Mouse (Mus musculus): ENCODE data around the gene Sdk2. TPM values are rescaled to one million over a fixed set of nuclear protein-coding genes. Genes with fewer than 3 reads are reported as not detected.

The Sdk2 gene
- polyA plus RNA-seq, 1 experiment = 1.2 TPM

DNA sequence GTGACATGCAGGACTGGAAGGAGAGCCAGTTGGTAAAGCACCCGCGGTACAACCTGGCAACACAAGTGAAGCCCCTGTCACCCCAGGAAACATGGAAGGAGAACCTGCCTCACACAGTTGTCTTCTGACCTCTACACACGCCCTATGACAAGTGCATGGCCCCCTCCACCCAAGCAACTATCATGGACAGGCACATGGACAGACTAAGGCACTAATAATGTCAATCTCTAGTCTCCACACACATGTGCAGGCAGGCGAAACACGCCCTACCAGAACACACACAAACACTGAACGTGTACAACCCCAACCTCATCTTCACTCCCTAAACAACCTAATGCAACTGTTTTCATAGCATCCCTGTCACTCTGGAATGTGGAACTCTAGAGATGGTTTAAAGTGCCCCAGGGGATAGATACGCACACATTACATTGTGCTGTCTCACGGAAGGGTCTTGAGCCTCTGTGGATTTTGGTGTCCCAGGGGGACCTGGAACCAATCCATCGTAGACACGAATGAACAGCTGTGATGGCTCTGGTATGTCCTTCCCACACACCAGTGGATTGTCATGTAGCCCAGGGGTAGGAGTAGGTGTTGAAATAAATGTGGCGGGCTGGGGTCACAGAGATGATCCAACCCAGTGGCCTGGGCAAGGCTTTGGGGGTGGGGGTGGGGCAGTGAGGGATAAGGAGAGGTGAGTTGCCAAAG lies 329.8 kb downstream of the Sdk2 start:
- 72% methylated on average over 11 of the region's 11 CpGs for WGBS

GRCm38 (mm10) chr11:113735151-113735550 lies 331.7 kb downstream of the Sdk2 start:
- WGBS = 44% methylated on average over 6 of the region's 6 CpGs
- no peak for TF ChIP-seq POLR2A (IDR thresholded peaks at IDR 0.05; ENCODE audit: borderline replicate concordance, extremely low read depth, low read depth, low read length)
- no peak for TF ChIP-seq CTCF (IDR thresholded peaks at IDR 0.05; ENCODE audit: insufficient read depth, low read length)
- DNase-seq = no peak
- H3K4me3 ChIP-seq (replicated peaks; ENCODE audit: extremely low read depth, low read depth, low read length) = no peak overlapping the region
- H3K4me1 ChIP-seq (ENCODE audit: control insufficient read depth, insufficient read depth, low read length) = peaks cover 70% of the 10 kb centered on the region

More for the DNA sequence above, 329.8 kb downstream of the Sdk2 start:
- peaks cover 66% of the 10 kb centered on the region for H3K4me1 ChIP-seq (ENCODE audit: control insufficient read depth, insufficient read depth, low read length)
- no peak for DNase-seq
- TF ChIP-seq CTCF (IDR thresholded peaks at IDR 0.05; ENCODE audit: insufficient read depth, low read length) (no peak), POLR2A (IDR thresholded peaks at IDR 0.05; ENCODE audit: borderline replicate concordance, extremely low read depth, low read depth, low read length) (no peak)
- H3K4me3 ChIP-seq (replicated peaks; ENCODE audit: extremely low read depth, low read depth, low read length) = no peak overlapping the region

- DNase-seq = peak; percentile 66
- peaks cover 68% of the 10 kb centered on the region for H3K4me1 ChIP-seq (ENCODE audit: control insufficient read depth, insufficient read depth, low read length)
- no peak overlapping the region for H3K4me3 ChIP-seq (replicated peaks; ENCODE audit: extremely low read depth, low read depth, low read length)
- WGBS = 15% methylated on average over 6 of the region's 6 CpGs
- TF ChIP-seq CTCF (IDR thresholded peaks at IDR 0.05; ENCODE audit: insufficient read depth, low read length) = no peak
- TF ChIP-seq POLR2A (IDR thresholded peaks at IDR 0.05; ENCODE audit: borderline replicate concordance, extremely low read depth, low read depth, low read length) = peak; percentile 16; the same call in 1 of the 2 replicates
Observed at GRCm38 (mm10) chr11:113733631-113734364, 333.0 kb downstream of the Sdk2 start.

- no peak for TF ChIP-seq POLR2A (IDR thresholded peaks at IDR 0.05; ENCODE audit: borderline replicate concordance, extremely low read depth, low read depth, low read length)
- 0 out of 2 replicates have a peak, but pooled peaks have one; percentile 13 for TF ChIP-seq CTCF (IDR thresholded peaks at IDR 0.05; ENCODE audit: insufficient read depth, low read length)
- no peak for DNase-seq
- Histone ChIP-seq H3K4me3 (replicated peaks; ENCODE audit: extremely low read depth, low read depth, low read length) (no peak overlapping the region), H3K4me1 (ENCODE audit: control insufficient read depth, insufficient read depth, low read length) (peaks cover 61% of the 10 kb centered on the region)
- WGBS = 74% methylated on average over 10 of the region's 10 CpGs
Observed at GRCm38 (mm10) chr11:113731945-113732612, 334.8 kb downstream of the Sdk2 start.

DNA sequence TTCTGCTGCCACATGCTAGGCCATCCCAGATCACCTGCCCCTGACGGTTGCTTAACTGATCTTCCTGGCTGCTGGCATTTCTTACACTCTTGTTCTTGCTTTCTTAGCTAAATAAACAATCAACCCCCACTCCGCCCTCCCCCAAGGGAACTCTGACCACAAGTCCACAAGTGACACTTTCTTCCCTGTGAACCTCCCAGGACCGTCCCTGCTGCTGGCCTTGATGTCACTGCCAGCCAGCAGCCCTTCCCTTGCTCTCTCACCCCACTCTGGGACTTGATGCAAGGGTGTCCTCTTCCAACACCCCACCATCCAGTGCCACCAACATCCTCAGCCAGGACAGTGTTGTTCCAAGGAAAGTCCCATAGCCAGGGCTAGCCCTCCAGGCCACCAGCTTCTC lies 336.0 kb downstream of the Sdk2 start:
- TF ChIP-seq POLR2A (IDR thresholded peaks at IDR 0.05; ENCODE audit: borderline replicate concordance, extremely low read depth, low read depth, low read length) = no peak
- no peak for TF ChIP-seq CTCF (IDR thresholded peaks at IDR 0.05; ENCODE audit: insufficient read depth, low read length)
- Histone ChIP-seq H3K4me1 (ENCODE audit: control insufficient read depth, insufficient read depth, low read length) (peaks cover 57% of the 10 kb centered on the region), H3K4me3 (replicated peaks; ENCODE audit: extremely low read depth, low read depth, low read length) (no peak overlapping the region)
- DNase-seq = no peak
- WGBS = 20% methylated on average over 3 of the region's 3 CpGs

- 25% methylated on average over 8 of the region's 8 CpGs for WGBS
- DNase-seq = no peak
- TF ChIP-seq CTCF (IDR thresholded peaks at IDR 0.05; ENCODE audit: insufficient read depth, low read length) = no peak
- TF ChIP-seq POLR2A (IDR thresholded peaks at IDR 0.05; ENCODE audit: borderline replicate concordance, extremely low read depth, low read depth, low read length) = 0 out of 2 replicates have a peak, but pooled peaks have one; percentile 12
- Histone ChIP-seq H3K4me1 (ENCODE audit: control insufficient read depth, insufficient read depth, low read length) (peaks cover 55% of the 10 kb centered on the region), H3K4me3 (replicated peaks; ENCODE audit: extremely low read depth, low read depth, low read length) (no peak overlapping the region)
Observed at GRCm38 (mm10) chr11:113729917-113730316, 336.9 kb downstream of the Sdk2 start.

GRCm38 (mm10) chr11:113729239-113729638 lies 337.6 kb downstream of the Sdk2 start:
- DNase-seq = no peak
- WGBS = 84% methylated on average over 21 of the region's 21 CpGs

DNA sequence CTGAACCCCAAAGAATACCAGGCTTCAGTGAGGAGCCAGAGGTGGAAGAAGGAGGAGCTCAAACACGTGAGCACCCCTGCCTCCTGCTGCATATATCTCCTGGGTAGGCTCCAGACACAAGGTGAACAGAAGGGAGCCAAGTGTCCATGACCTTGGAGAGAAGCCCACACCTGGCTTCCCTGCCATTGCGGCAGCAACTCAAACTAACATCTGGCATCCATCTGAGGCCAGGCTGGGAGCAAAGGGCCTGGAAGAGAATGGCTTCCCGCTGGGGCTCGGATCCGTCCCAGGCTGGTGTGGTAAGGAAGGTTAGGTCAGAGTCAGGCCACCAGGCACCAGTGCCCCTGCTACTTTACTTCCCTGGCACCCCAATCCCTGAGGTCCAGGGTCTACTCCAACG lies 338.9 kb downstream of the Sdk2 start:
- TF ChIP-seq POLR2A (IDR thresholded peaks at IDR 0.05; ENCODE audit: borderline replicate concordance, extremely low read depth, low read depth, low read length) = no peak
- no peak for TF ChIP-seq CTCF (IDR thresholded peaks at IDR 0.05; ENCODE audit: insufficient read depth, low read length)
- WGBS = 68% methylated on average over 6 of the region's 6 CpGs
- Histone ChIP-seq H3K4me3 (replicated peaks; ENCODE audit: extremely low read depth, low read depth, low read length) (no peak overlapping the region), H3K4me1 (ENCODE audit: control insufficient read depth, insufficient read depth, low read length) (peaks cover 36% of the 10 kb centered on the region)
- no peak for DNase-seq

More at GRCm38 (mm10) chr11:113729239-113729638, 337.6 kb downstream of the Sdk2 start:
- Histone ChIP-seq H3K4me1 (ENCODE audit: control insufficient read depth, insufficient read depth, low read length) (peaks cover 48% of the 10 kb centered on the region), H3K4me3 (replicated peaks; ENCODE audit: extremely low read depth, low read depth, low read length) (no peak overlapping the region)
- TF ChIP-seq POLR2A (IDR thresholded peaks at IDR 0.05; ENCODE audit: borderline replicate concordance, extremely low read depth, low read depth, low read length) = no peak
- TF ChIP-seq CTCF (IDR thresholded peaks at IDR 0.05; ENCODE audit: insufficient read depth, low read length) = no peak

Measured in lung, adult 2 months (tissue).